Mouse (Mus musculus): Measurements from ENCODE around the gene Tmem163.
A peak's percentile ranks its signal among the peaks of the same experiment; 100 is the strongest.

The Tmem163 gene

GRCm38 (mm10) chr1:127651564-127651963, 27.8 kb downstream of the Tmem163 start:
- no peak for DNase-seq (ENCODE audit: extremely low spot score)

GRCm38 (mm10) chr1:127642976-127643769, 36.2 kb downstream of the Tmem163 start:
- DNase-seq (ENCODE audit: extremely low spot score): no peak

GRCm38 (mm10) chr1:127637917-127638316, 41.4 kb downstream of the Tmem163 start:
- no peak for DNase-seq (ENCODE audit: extremely low spot score)

- DNase-seq (ENCODE audit: extremely low spot score): no peak
Measured at GRCm38 (mm10) chr1:127627151-127627550, 52.2 kb downstream of the Tmem163 start.

GRCm38 (mm10) chr1:127625577-127626362, 53.6 kb downstream of the Tmem163 start:
- DNase-seq (ENCODE audit: extremely low spot score): peak; percentile 22

- DNase-seq (ENCODE audit: extremely low spot score): no peak
Measured at GRCm38 (mm10) chr1:127622349-127622748, 57.0 kb downstream of the Tmem163 start.

- DNase-seq (ENCODE audit: extremely low spot score): no peak
Measured at GRCm38 (mm10) chr1:127619036-127619435, 60.3 kb downstream of the Tmem163 start.

- no peak for DNase-seq (ENCODE audit: extremely low spot score)
Measured at GRCm38 (mm10) chr1:127610378-127610777, 69.0 kb downstream of the Tmem163 start.

- no peak for DNase-seq (ENCODE audit: extremely low spot score)
Measured at GRCm38 (mm10) chr1:127609814-127610213, 69.5 kb downstream of the Tmem163 start.

- DNase-seq (ENCODE audit: extremely low spot score): no peak
Measured at GRCm38 (mm10) chr1:127608326-127608725, 71.0 kb downstream of the Tmem163 start.

GRCm38 (mm10) chr1:127603697-127604631, 75.4 kb downstream of the Tmem163 start:
- DNase-seq (ENCODE audit: extremely low spot score): no peak

GRCm38 (mm10) chr1:127596143-127596542, 83.2 kb downstream of the Tmem163 start:
- DNase-seq (ENCODE audit: extremely low spot score): no peak

- no peak for DNase-seq (ENCODE audit: extremely low spot score)
Measured at GRCm38 (mm10) chr1:127595735-127596134, 83.6 kb downstream of the Tmem163 start.

- no peak for DNase-seq (ENCODE audit: extremely low spot score)
Measured at GRCm38 (mm10) chr1:127589542-127589941, 89.8 kb downstream of the Tmem163 start.

- DNase-seq (ENCODE audit: extremely low spot score): no peak
Measured at GRCm38 (mm10) chr1:127587071-127587470, 92.3 kb downstream of the Tmem163 start.

- DNase-seq (ENCODE audit: extremely low spot score): no peak
Measured at GRCm38 (mm10) chr1:127586156-127586555, 93.2 kb downstream of the Tmem163 start.

GRCm38 (mm10) chr1:127577981-127578380, 101.4 kb downstream of the Tmem163 start:
- DNase-seq (ENCODE audit: extremely low spot score): no peak

- no peak for DNase-seq (ENCODE audit: extremely low spot score)
Measured at GRCm38 (mm10) chr1:127577083-127577482, 102.3 kb downstream of the Tmem163 start.

GRCm38 (mm10) chr1:127576563-127576962, 102.8 kb downstream of the Tmem163 start:
- peak; percentile 35 for DNase-seq (ENCODE audit: extremely low spot score)

- peak; percentile 30 for DNase-seq (ENCODE audit: extremely low spot score)
Measured at GRCm38 (mm10) chr1:127576143-127576542, 103.2 kb downstream of the Tmem163 start.

- DNase-seq (ENCODE audit: extremely low spot score): peak; percentile 34
Measured at GRCm38 (mm10) chr1:127575692-127576091, 103.7 kb downstream of the Tmem163 start.

GRCm38 (mm10) chr1:127573186-127573585, 106.2 kb downstream of the Tmem163 start:
- no peak for DNase-seq (ENCODE audit: extremely low spot score)

Measured in embryo, embryonic 9.5 days (tissue).